Mouse (Mus musculus): ENCODE data around the gene Xylt2. TPM values are rescaled to one million over a fixed set of nuclear protein-coding genes. Genes with fewer than 3 reads are reported as not detected.

The Xylt2 gene
- polyA plus RNA-seq, 2 experiments: 1.8 to 2.8 TPM

- WGBS (ENCODE audit: insufficient replicate concordance): 52% methylated on average over 3 of the region's 3 CpGs
- TF ChIP-seq CTCF (IDR thresholded peaks at IDR 0.05; ENCODE audit: low read depth) (no peak), EP300 (IDR thresholded peaks at IDR 0.05; ENCODE audit: low read depth) (no peak)
- no peak for ATAC-seq (ENCODE audit: insufficient read depth)
Observed at GRCm38 (mm10) chr11:94702216-94702610, 24.9 kb upstream of the Xylt2 start.

GRCm38 (mm10) chr11:94701401-94702215 lies 24.3 kb upstream of the Xylt2 start:
- Histone ChIP-seq H3K9me3 (ENCODE audit: control insufficient read depth, low read length) (no peaks in the 10 kb centered on the region), H3K4me1 (replicated peaks; ENCODE audit: control insufficient read depth in 2 of 2, insufficient read depth in 2 of 2, low read length in 1 of 2) (no peaks in the 10 kb centered on the region), H3K27me3 (ENCODE audit: control insufficient read depth, insufficient read depth, low read length) (no peaks in the 10 kb centered on the region), H3K4me2 (ENCODE audit: low read depth) (no peak overlapping the region), H3K27ac (no peak overlapping the region), H3K9ac (replicated peaks) (no peak overlapping the region), H3K4me3 (ENCODE audit: insufficient read depth in 1 of 2, low read depth in 2 of 2, low read length in 2 of 2) (no peak overlapping the region), H3K36me3 (replicated peaks; ENCODE audit: control insufficient read depth, insufficient read depth, low read depth) (no peaks in the 10 kb centered on the region)
- no peak for DNase-seq (ENCODE audit: low read depth in 3 of 3, low spot score in 3 of 3)
- no peak for ATAC-seq (ENCODE audit: insufficient read depth)
- 57% methylated on average over 27 of the region's 27 CpGs for WGBS (ENCODE audit: insufficient replicate concordance)
- TF ChIP-seq EP300 (IDR thresholded peaks at IDR 0.05; ENCODE audit: low read depth) (no peak), CTCF (IDR thresholded peaks at IDR 0.05; ENCODE audit: low read depth) (no peak)

More at GRCm38 (mm10) chr11:94702216-94702610, 24.9 kb upstream of the Xylt2 start:
- no peaks in the 10 kb centered on the region for H3K27me3 ChIP-seq (ENCODE audit: control insufficient read depth, insufficient read depth, low read length)
- no peak overlapping the region for H3K9ac ChIP-seq (replicated peaks)
- no peaks in the 10 kb centered on the region for H3K4me1 ChIP-seq (replicated peaks; ENCODE audit: control insufficient read depth in 2 of 2, insufficient read depth in 2 of 2, low read length in 1 of 2)
- H3K4me3 ChIP-seq (ENCODE audit: insufficient read depth in 1 of 2, low read depth in 2 of 2, low read length in 2 of 2): no peak overlapping the region
- H3K4me2 ChIP-seq (ENCODE audit: low read depth): no peak overlapping the region
- DNase-seq (ENCODE audit: low read depth in 3 of 3, low spot score in 3 of 3): no peak
- H3K36me3 ChIP-seq (replicated peaks; ENCODE audit: control insufficient read depth, insufficient read depth, low read depth): no peaks in the 10 kb centered on the region
- no peaks in the 10 kb centered on the region for H3K9me3 ChIP-seq (ENCODE audit: control insufficient read depth, low read length)
- H3K27ac ChIP-seq: no peak overlapping the region

GRCm38 (mm10) chr11:94699399-94699798 lies 22.1 kb upstream of the Xylt2 start:
- Histone ChIP-seq H3K9ac (replicated peaks) (no peak overlapping the region), H3K9me3 (ENCODE audit: control insufficient read depth, low read length) (no peaks in the 10 kb centered on the region), H3K4me2 (ENCODE audit: low read depth) (no peak overlapping the region), H3K4me1 (replicated peaks; ENCODE audit: control insufficient read depth in 2 of 2, insufficient read depth in 2 of 2, low read length in 1 of 2) (no peaks in the 10 kb centered on the region), H3K27ac (no peak overlapping the region), H3K36me3 (replicated peaks; ENCODE audit: control insufficient read depth, insufficient read depth, low read depth) (no peaks in the 10 kb centered on the region), H3K27me3 (ENCODE audit: control insufficient read depth, insufficient read depth, low read length) (no peaks in the 10 kb centered on the region), H3K4me3 (ENCODE audit: insufficient read depth in 1 of 2, low read depth in 2 of 2, low read length in 2 of 2) (no peak overlapping the region)
- TF ChIP-seq CTCF (IDR thresholded peaks at IDR 0.05; ENCODE audit: low read depth): no peak
- no peak for TF ChIP-seq EP300 (IDR thresholded peaks at IDR 0.05; ENCODE audit: low read depth)
- ATAC-seq (ENCODE audit: insufficient read depth): no peak
- WGBS (ENCODE audit: insufficient replicate concordance): 77% methylated on average over 3 of the region's 3 CpGs
- DNase-seq (ENCODE audit: low read depth in 3 of 3, low spot score in 3 of 3): no peak

- H3K4me1 ChIP-seq (replicated peaks; ENCODE audit: control insufficient read depth in 2 of 2, insufficient read depth in 2 of 2, low read length in 1 of 2): no peaks in the 10 kb centered on the region
- H3K9me3 ChIP-seq (ENCODE audit: control insufficient read depth, low read length): no peaks in the 10 kb centered on the region
- H3K36me3 ChIP-seq (replicated peaks; ENCODE audit: control insufficient read depth, insufficient read depth, low read depth): no peaks in the 10 kb centered on the region
- 31% methylated on average over 13 of the region's 13 CpGs for WGBS (ENCODE audit: insufficient replicate concordance)
- no peak overlapping the region for H3K4me2 ChIP-seq (ENCODE audit: low read depth)
- H3K4me3 ChIP-seq (ENCODE audit: insufficient read depth in 1 of 2, low read depth in 2 of 2, low read length in 2 of 2): no peak overlapping the region
- H3K27me3 ChIP-seq (ENCODE audit: control insufficient read depth, insufficient read depth, low read length): no peaks in the 10 kb centered on the region
- no peak overlapping the region for H3K27ac ChIP-seq
- no peak overlapping the region for H3K9ac ChIP-seq (replicated peaks)
- ATAC-seq (ENCODE audit: insufficient read depth) (no peak), DNase-seq (ENCODE audit: low read depth in 3 of 3, low spot score in 3 of 3) (no peak)
- TF ChIP-seq CTCF (IDR thresholded peaks at IDR 0.05; ENCODE audit: low read depth) (no peak), EP300 (IDR thresholded peaks at IDR 0.05; ENCODE audit: low read depth) (no peak)
Observed at GRCm38 (mm10) chr11:94697703-94698464, 20.6 kb upstream of the Xylt2 start.

DNA sequence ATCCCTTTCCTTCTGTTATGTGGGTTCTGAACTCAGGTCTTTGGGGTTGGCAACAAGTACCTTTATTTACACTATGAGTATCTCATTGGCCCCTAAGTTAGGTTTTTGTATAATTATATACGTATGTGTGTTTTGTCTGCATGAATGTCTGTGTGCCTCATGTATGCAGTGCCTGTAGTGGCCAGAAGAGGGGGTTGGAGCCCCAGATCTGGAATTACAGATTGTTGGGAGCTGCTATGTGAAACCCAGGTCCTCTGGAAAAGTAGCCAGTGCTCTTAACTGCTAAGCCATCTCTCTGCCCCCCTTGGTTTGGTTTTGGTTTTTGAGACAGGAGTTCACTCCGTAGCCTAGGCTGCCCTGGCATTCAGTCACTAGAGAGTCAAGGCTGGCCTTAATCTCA lies 19.8 kb upstream of the Xylt2 start:
- WGBS (ENCODE audit: insufficient replicate concordance): 73% methylated on average over 2 of the region's 2 CpGs

More for the DNA sequence above, 19.8 kb upstream of the Xylt2 start:
- ATAC-seq (ENCODE audit: insufficient read depth) (no peak), DNase-seq (ENCODE audit: low read depth in 3 of 3, low spot score in 3 of 3) (no peak)
- no peaks in the 10 kb centered on the region for H3K27me3 ChIP-seq (ENCODE audit: control insufficient read depth, insufficient read depth, low read length)
- no peak overlapping the region for H3K4me3 ChIP-seq (ENCODE audit: insufficient read depth in 1 of 2, low read depth in 2 of 2, low read length in 2 of 2)
- H3K4me2 ChIP-seq (ENCODE audit: low read depth): no peak overlapping the region
- H3K9ac ChIP-seq (replicated peaks): no peak overlapping the region
- no peaks in the 10 kb centered on the region for H3K9me3 ChIP-seq (ENCODE audit: control insufficient read depth, low read length)
- H3K36me3 ChIP-seq (replicated peaks; ENCODE audit: control insufficient read depth, insufficient read depth, low read depth): no peaks in the 10 kb centered on the region
- H3K27ac ChIP-seq: no peak overlapping the region
- 0 out of 2 replicates have a peak, but pooled peaks have one; percentile 10 for TF ChIP-seq CTCF (IDR thresholded peaks at IDR 0.05; ENCODE audit: low read depth)
- no peak for TF ChIP-seq EP300 (IDR thresholded peaks at IDR 0.05; ENCODE audit: low read depth)
- H3K4me1 ChIP-seq (replicated peaks; ENCODE audit: control insufficient read depth in 2 of 2, insufficient read depth in 2 of 2, low read length in 1 of 2): no peaks in the 10 kb centered on the region
